Mouse (Mus musculus): ENCODE measurements around the gene Nckap1l. TPM values are rescaled to one million over a fixed set of nuclear protein-coding genes. Genes with fewer than 3 reads are reported as not detected.

Nckap1l gene
- 1.6 and 2.1 TPM in 2 replicates for polyA plus RNA-seq (2012; rRNA removed)

GRCm38 (mm10) chr15:103453551-103454218 is at the start of gene Nckap1l:
Gene Nckap1l, plus strand, starts transcription at chr15:103453794.

GRCm38 (mm10) chr15:103430241-103430640 is 23.4 kb upstream of the Nckap1l start, which contains the start of gene Gtsf1:
Gene Gtsf1, minus strand, starts transcription at chr15:103430470.

GRCm38 (mm10) chr15:103448369-103448768 is 5.2 kb upstream of the Nckap1l start, which contains the start of gene Gtsf2:
Gene Gtsf2, minus strand, starts transcription at chr15:103448469.

GRCm38 (mm10) chr15:103502435-103503250 is 49.0 kb downstream of the Nckap1l start, which contains the start of gene Pde1b:
Gene Pde1b, plus strand, starts transcription at chr15:103503034.

DNA sequence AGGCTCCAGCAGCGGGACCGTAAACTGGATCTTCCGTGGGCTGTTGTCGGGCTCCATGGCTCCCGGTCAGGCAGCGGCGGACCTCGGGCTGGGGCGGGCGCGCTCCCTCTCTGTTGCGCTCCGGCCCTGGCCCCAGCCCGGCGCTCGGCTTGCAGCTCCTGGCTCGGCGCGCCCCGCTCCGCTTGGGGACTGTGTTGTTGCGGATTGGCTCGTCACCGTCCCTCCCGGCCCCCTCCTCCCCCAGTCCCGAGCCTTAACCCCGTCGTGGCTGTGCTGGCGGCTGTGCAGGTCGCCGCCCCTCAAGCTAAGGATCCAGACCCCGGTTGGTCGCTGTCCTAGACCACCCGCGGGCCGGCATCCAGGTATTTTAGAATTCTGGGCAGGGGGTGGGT is 84.2 kb downstream of the Nckap1l start, which contains the start of gene Ppp1r1a:
Ppp1r1a (minus strand) TSS at position 182 of the 392 bp plus-strand sequence.

Other genes with a start within 250 kb of the Nckap1l start
- gene Cbx5, start 214.0 kb upstream of the Nckap1l start, polyA plus RNA-seq (2012; rRNA removed), result 1.5 and 2.3 TPM in 2 replicates
- 5.3 and 6.8 TPM in 2 replicates for gene Hnrnpa1, start 213.4 kb upstream of the Nckap1l start, polyA plus RNA-seq (2012; rRNA removed)
- gene Nfe2, start 195.4 kb upstream of the Nckap1l start, polyA plus RNA-seq (2012; rRNA removed), result 0.65 and 1.6 TPM in 2 replicates
- gene Copz1, start 181.1 kb upstream of the Nckap1l start, polyA plus RNA-seq (2012; rRNA removed), result 35.6 and 44.6 TPM in 2 replicates
- 0.05 and 0.16 TPM in 2 replicates for gene Gpr84, start 143.2 kb upstream of the Nckap1l start, polyA plus RNA-seq (2012; rRNA removed)
- gene Zfp385a, start 113.7 kb upstream of the Nckap1l start, polyA plus RNA-seq (2012; rRNA removed), result 15.1 and 16.0 TPM in 2 replicates
- gene Itga5, start 87.0 kb upstream of the Nckap1l start, polyA plus RNA-seq (2012; rRNA removed), result 19.0 and 23.6 TPM in 2 replicates
- not detected in 2 replicates for gene Gtsf1, start 23.3 kb upstream of the Nckap1l start, polyA plus RNA-seq (2012; rRNA removed)
- not detected in 2 replicates for gene Gtsf2, start 5.3 kb upstream of the Nckap1l start, polyA plus RNA-seq (2012; rRNA removed)
- 3.6 and 3.7 TPM in 2 replicates for gene Pde1b, start 49.2 kb downstream of the Nckap1l start, polyA plus RNA-seq (2012; rRNA removed)
- 2.9 and 7.2 TPM in 2 replicates for gene Ppp1r1a, start 84.2 kb downstream of the Nckap1l start, polyA plus RNA-seq (2012; rRNA removed)
- not detected in 2 replicates for gene Glycam1, start 111.3 kb downstream of the Nckap1l start, polyA plus RNA-seq (2012; rRNA removed)

Data from stomach, adult 2 months (tissue).